Mouse (Mus musculus): ENCODE results near the gene Fam185a.

Fam185a gene

DNA sequence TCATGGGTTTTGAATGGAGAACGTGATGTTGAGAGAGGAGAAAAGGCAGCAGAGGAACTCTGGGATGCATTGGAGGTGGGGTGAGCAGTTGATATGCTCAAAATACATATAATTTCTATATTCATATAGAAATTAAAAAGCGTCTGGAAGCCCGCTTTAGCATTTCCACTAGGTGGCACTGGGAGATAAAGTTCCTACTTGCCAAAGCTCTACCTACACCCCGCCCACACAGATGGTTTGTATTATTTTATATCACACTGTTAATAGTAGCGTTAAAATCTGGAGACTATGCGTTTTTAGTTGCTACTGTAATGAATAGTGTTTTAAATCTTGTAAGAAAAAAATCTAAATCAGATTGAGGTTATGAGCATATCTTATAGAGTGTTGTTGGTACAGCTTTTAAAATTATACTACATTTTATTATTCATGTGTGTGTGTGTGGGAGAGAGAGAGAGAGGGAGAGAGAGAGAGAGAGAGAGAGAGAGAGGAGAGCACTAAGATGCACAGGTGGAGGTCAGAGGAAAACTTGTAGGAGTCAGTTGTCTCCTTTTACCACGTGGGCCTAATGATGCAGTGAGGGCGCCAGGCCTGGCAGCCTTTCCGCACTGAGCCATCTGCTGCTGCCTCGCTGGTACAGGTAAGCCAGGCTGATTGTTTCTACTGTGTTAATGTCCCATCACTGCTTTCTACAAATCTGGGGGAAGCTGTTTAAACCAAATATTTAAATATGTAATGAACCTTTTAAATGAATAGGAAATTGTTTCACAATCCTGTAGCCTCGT lies 9.6 kb downstream of the Fam185a start:
- peak; percentile 80 to 82 for DNase-seq

DNA sequence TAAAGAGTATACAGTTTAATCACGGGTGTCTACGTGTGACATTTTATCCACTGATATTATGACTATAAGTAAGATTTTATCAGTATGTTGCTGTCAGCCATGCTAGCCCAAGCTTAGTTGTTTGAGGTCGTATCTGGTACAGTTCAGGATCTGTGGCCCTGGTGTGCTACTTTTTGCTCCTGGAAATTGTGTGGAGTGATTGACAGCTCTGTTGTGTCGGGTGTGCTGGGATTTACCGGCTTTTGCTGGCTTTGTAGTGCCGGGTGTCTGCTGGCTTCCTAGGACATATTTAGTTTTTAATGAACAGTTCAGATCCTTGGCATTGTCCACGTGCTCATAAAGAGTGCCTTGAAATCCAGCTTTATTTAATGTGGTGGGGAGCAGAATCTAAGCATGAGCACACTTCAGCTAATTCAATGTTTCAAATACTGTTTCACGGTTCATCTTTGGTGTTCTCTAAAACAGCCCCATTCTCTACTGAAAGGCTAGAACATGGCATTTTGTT lies 11.8 kb downstream of the Fam185a start:
- DNase-seq, result no peak

DNA sequence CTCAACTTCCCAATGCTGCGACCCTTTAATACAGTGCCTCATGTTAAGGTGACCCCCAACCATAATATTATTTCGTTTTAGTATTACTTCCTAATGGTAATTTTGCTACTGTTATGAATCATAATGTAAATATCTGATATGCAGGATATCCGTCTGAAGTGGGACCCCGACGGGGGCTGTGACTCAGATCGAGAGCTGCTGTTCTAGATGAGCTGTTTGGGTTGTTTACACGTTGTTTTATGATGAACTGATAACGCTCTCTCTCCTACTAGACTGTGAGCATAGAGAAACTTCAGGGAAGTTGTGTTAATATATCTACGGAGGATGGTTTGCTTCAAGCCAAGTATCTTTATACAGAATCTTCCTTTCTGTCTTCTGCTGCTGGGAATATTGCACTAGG lies 13.7 kb downstream of the Fam185a start:
- no peak for DNase-seq

GRCm38 (mm10) chr5:21439446-21440110 lies 14.8 kb downstream of the Fam185a start:
- DNase-seq, result no peak

DNA sequence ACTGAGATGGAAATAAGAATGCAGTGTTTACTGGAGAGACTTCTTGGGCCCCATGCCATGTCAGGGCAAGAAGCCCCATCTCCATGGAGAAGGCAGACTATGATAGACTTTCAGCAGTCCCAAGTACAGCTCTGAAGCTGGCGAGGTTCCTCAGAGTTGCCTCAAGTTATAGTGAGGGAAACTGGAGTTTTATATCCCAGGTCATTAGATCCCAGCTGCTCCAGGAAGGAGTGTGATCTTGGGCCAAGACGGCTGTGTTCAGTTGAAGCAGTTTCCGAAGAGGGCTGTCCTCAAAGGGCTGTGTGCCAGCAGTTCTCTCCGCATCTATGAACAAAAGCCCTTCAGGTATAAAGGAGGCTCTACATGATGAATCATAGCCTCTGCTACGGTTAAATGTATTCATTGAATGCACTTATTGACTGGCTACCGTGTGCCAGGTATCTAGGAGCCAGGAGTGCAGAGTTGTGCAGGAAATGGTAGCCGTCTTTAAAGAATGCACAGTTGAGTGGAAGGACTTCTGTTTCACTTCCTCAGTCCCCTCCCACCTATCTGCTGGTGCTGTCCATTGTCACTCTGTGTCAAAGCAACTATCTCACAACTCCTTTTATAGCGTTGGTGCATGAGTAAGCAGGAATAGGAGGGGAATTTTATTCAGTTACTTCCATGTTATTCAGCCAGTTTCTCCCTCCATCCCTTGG lies 16.2 kb downstream of the Fam185a start:
- DNase-seq, result peak; percentile 62 to 71

DNA sequence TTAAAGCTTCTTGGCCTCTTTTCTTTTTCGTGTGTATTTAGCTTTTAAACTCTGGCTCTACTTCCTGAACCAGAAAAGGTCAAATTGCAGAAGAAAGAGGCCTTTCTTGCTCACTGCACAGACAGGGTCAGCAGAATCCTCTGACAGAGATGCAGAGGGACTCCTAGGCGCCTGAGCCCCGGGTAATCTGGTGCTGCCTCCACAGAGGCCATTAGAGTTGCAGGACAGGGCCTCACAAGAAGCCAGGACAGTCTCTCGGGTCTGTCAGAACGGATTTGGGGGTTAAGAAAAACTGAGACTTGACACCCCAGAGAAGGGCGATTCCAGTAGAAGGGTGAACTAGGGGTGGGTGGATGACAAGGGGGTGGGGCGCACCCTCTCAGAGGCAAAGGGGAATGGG lies 42.6 kb downstream of the Fam185a start:
- DNase-seq, result no peak

DNA sequence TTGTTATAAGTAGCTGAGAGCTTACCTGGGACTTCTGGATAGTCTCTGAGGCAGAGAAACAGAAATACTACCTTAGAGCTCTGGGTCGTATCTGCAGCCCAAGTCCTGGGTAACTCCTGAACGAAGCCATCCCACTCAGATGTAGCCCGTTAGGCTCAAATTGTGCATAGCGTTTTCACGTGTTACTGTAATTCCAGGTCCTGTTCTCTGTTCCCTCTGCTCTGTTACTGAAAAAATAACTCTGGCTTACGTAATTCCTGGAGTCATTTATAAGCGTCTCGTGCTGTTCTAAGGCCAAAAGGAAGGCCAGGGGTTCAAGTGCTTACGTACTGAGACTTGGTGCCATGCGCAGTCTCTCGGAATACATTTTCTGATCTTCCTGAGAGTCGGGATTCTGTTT lies 43.3 kb downstream of the Fam185a start:
- DNase-seq, result no peak

- DNase-seq, result no peak
Observed at GRCm38 (mm10) chr5:21478428-21478827, 53.7 kb downstream of the Fam185a start.

DNA sequence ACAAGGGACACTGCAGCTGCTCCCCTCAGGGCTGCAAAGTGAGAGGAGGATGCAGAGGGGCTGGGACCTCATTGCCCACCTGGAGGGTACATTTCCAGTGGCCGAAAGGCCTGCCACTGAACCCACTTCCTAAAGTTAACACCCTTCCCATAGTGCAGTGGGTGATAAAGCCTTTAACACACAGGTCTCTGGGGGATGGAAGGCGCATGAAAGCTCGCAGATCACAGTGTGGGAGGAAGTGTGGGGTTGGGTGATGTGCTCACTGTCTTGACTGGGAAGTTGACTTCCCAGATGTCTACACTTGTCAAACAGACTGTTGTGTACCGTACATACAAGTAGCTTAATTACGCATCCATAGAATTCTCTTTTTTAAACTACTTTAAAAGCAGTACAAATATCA lies 55.0 kb downstream of the Fam185a start:
- no peak for DNase-seq

- DNase-seq, result no peak
Observed at GRCm38 (mm10) chr5:21481521-21481920, 56.8 kb downstream of the Fam185a start.

DNA sequence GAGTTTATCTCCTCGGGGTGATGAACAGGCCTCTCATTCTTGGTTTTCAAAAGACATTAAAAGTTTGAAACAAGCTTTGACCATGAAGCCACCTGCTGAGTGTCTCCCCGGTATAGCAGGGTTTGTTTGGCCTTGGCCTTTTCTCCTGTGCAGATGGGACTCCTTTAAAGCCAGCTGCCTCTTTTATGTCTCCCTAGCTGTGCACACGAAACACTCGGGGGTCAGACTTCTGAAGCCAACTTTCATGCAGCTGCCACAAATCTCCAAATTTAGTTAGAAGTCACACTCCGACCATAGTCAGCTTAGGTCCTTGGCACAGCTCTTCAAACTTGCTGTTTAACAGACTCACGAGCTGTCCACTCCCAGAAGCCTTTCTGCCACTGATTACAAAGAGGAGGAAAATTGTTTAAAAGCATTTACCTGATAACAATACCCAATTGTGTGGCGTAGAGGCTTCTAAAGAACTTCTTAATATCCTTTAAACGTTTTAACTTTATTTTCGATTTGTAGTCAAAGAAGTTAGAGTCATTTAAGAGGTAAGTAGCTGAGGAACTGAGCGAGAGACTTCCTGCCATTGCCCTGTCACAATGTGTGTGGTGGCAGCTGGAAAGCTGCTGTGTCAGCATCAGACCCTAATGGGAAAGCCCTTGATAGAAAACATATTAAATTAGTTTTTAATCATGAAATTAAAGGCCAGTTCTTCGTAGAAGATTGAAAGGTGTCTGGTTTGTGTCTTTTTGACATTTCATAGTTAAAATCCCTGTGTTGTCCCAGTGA lies 57.9 kb downstream of the Fam185a start:
- peak; percentile 26 to 41 for DNase-seq

GRCm38 (mm10) chr5:21483275-21483674 lies 58.5 kb downstream of the Fam185a start:
- no peak for DNase-seq

DNA sequence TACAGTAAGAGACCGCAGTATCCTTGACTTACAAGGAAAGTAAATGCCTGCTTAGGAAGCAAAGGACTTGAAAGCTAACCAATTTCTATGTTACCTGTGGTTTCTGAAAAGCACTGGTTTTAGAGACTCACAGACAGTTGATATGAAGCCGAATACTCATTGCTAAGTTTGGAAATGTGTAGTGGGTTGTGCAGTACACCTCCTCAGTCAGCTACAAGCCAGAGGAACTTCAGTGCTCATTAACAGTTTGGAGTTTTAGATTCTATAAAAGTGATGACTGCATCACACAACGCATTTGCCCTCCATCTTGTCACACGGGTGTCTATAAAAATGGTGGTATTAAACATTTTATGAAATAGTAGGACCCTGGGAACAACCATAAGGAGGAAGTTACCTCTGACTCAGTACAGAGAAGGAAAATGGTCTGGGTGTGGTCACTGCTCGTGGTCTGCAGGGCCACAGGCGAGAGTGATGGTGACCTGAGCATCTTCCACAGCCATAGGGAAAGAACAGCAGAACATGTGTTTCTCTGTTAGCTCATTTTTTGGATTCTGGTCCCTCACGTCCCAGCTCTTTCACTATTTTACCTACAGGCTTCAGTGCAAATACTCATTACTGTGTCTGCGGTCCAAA lies 60.6 kb downstream of the Fam185a start:
- DNase-seq, result no peak

DNA sequence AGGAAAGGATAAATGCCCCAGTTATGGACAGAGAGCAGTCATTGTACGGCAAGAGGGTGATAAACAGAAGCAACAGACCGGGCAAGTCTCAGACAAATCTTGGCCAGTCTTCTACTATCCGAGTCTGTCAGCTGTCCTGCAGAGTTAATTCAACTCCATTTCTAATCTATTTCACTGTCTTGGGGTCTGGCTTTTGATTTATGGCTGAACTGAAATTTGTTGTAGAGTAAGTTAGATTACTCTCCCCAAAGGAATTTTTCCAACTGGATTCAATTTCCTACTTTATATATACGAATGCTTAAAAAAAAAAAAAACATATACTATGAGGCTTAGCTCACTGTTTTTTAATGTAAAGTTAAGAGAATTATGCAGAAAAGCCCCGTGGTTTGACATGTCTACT lies 62.0 kb downstream of the Fam185a start:
- peak; percentile 13 to 35 for DNase-seq

DNA sequence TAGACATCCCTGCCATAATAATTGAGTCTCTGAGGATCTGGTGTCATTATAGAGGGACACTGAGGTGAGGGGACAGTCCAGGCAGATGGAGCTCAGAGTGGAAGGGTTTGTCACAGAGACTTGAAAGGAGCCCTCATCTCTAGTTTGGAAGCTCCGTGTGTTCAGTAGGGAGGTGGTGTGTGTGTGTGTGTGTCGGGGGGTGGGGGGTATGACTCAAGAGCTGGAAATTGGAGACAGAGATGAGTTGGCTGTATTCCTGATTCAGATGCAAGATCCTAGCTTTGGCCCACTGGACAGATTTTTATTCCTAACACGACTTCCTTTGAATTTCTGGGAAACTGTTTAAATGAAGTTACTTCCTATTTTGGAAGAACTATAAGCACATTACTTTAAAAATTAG lies 62.5 kb downstream of the Fam185a start:
- DNase-seq, result peak; percentile 57 to 65

DNA sequence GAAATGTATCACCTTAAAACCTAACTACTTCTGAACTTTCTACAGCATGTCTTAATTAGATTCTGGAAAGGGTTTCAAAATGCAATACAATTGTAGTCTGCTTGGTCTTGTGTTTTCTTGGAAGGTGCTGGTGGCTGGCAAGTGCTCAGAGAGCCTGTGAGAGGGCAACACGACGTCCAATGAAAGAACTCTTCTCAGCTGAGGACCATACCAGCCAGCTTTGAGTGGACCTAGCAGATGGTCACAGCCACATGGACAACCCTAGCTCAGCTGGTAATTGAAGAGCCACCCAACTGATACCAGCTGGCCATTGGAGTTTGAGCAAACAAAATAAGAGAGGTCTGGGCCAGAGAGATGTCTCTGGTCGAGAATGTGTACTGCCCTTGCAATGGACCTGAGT lies 63.0 kb downstream of the Fam185a start:
- peak; percentile 85 to 91 for DNase-seq

DNA sequence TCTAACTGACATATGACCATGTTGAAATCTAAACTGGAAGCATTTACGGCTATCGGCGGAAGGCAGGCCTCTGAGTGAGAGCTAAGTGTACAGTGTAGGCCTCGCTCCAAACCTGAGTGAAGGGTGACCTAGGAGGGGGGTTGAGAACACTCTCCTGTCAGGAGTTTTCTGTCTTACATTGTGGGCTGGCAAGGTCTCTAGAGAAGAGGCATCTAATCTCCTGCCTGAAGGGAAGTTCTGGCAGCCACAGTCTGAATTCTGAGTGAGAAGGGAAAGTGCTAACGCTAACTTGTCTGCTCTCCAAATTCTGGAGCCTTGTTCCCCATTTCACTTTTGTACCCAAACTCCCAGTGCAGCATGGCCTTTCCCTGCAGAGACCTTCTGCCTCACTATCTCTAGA lies 63.7 kb downstream of the Fam185a start:
- peak; percentile 35 to 44 for DNase-seq

- DNase-seq, result peak in 1 of 2 experiments; percentile 15
Observed at GRCm38 (mm10) chr5:21489135-21489534, 64.4 kb downstream of the Fam185a start.

DNA sequence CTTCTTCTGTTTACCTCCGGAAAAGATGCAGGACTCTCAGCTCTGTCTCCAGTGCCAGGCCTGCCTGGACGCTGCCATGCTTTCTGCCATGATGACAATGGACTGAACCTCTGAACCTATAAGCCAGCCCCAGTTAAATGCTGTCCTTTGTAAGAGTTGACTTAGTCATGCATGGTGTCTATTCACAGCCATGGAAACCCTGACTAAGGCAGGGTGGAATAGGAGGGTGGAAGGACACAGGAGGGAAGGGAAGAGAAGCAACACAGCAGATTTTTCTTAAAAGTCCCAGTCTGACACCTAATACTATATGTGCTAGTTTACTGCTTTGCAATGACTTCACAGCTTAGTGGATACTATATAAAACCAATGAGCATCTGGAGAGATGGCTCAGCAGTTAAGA lies 66.7 kb downstream of the Fam185a start:
- no peak for DNase-seq

GRCm38 (mm10) chr5:21492213-21492612 lies 67.5 kb downstream of the Fam185a start:
- no peak for DNase-seq

DNA sequence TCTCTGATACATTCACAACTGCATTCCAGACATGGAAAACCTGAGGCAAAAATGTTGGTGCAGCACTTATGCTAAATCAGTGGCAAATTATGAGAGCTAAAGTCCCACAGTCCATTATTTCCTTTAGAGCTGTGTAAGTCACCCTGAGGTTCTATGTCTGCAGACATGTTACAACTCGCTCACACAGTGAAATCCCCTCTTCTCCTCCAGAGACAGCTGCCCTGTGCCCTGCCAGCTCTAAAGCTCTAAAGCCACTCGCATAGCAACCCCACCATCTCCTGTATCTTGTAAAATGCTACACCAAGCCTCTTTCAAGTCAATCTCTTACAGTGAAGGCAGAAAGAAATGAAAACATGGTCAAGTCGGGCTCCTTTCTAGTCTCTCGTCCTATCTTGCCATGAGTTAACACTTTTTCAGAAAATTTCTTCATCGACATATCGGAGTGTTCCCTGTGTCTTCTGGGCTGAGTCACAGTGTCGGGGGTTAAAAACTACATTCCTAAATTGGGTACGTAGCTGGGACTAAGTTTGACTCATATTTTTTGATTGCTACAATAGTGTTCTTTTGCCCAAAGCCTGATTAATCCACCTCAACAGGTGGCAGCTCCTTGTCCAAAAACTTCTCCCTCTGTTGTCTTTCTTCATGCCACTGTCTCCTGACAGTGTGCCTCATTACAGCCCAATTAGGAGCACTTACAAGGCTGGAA lies 68.7 kb downstream of the Fam185a start:
- no peak for DNase-seq

GRCm38 (mm10) chr5:21494781-21495180 lies 70.0 kb downstream of the Fam185a start:
- DNase-seq, result no peak
